Mouse (Mus musculus): ENCODE results near the gene Sema4d.

GRCm38 (mm10) chr13:51677630-51678185, 115.8 kb downstream of the Sema4d start:
- no peak for TF ChIP-seq EP300 (optimal IDR thresholded peaks at IDR 0.05)
- TF ChIP-seq CTCF (IDR thresholded peaks at IDR 0.05; ENCODE audit: low read depth) = no peak
